Mouse (Mus musculus): Measurements from ENCODE around the gene Barhl2.

The Barhl2 gene

DNA sequence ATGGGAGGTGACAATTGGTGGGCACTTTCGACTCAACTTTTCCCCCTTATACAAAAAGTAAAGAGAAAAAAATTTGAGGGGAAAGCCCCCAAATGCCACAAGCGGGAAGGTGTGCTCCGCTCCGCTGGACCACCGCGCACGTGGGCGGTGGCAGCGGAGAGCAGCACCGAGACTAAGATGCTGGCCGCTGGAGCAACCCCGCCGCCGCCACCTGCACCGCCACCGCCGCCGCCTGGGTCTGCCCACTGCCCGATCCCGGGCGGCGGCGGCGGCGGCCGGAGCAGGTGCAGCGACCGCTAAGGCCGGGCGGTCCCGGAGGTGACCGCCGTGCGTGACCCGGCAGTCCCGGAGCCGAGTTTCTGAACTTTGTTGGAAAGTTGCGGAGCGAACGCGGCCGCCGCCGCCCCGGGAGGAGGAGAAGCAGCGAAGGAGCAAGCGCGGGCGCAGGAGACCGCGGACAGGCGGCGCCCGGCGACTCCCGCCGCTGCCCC lies at the start of gene Barhl2:
Barhl2 (minus strand) TSS at position 181 of the 491 bp plus-strand sequence.
- in situ Hi-C loops (cut with MboI, MseI): loop anchor here in 1 of 2 experiments (25.0 kb wide), 1 partner anchor 879 kb away; the partner anchor contains the start of gene Brdt

DNA sequence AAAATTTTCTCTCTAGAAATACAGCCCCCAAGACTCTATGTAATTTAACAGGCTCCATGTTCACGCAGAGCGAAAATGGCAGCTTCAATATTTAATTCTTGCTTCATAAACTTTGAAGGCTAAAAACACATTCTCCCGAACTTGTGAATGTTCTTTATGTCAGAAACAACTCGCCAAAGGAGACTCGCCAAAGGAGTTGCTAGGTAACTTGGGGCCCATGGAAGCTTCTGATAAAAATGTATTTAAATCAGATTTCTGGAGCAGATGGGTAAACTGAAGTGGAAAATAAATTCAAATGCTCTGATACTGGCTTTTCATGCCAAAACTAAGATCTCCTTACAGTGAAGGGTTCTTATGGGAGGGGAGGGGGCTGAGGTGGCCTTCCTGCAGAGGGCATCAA lies 48.1 kb upstream of the Barhl2 start:
- in situ Hi-C loops (cut with MboI, MseI): no loop called here

DNA sequence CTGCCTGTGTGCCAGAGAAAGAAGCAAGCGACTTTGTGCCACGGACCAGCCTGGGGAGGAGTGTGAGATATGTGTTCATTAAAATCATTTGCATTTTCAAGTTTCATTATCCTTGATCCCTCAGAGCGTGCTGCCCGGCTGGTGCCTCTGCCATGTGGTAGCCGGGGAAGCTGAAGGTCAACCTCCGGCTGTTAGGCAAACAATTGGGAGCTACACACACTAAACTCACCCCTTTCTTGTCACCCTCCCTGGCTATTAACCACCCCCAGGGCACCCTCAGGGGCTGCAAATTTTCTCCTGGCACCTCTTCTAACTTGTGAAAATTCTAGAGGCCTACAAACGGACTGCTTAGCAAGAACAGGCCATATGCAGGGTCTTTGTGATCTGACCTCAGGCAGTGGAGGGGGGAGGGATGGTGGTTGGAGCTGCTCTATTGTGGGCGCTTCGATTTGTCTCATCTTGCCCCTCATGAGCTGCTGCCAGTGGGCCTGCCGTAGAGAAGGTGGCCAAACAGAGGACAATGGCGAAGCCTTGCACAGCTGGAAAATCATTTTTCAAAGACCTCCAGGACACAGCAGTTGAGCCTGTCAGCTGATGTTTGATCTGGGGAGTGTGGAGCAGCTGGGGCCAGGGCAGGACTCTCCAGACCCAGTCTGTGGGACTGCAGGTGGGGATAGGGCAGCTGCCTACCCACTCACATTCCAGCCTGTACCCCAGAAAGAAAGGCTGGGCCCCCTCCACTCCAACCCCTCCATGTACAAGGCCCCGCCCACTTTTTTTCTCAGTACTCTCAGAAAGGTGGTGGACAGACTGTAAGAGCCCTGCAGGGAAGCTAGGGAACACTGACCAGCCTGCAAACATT lies 44.9 kb upstream of the Barhl2 start:
- in situ Hi-C loops (cut with MboI, MseI): no loop called here

DNA sequence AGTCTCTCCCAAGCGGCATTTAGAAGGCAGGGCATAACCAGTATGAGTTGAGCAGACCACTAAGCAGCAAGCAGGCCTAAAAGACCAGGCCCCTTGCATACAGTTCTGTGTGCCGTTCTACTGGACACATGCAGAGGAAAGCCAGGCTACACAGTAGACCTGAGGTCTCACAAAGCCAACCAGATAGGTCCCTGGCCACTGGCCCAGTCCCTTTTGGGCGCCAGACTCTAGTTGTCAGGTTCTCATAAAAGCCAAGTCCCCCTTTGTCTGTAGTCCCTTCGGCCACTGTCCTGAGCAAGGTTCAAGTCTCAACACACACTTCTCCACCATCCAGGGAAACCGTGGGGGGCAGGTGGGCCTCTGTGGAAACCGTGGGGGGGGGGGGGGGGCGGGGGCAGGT lies 44.3 kb upstream of the Barhl2 start:
- in situ Hi-C loops (cut with MboI, MseI): no loop called here

DNA sequence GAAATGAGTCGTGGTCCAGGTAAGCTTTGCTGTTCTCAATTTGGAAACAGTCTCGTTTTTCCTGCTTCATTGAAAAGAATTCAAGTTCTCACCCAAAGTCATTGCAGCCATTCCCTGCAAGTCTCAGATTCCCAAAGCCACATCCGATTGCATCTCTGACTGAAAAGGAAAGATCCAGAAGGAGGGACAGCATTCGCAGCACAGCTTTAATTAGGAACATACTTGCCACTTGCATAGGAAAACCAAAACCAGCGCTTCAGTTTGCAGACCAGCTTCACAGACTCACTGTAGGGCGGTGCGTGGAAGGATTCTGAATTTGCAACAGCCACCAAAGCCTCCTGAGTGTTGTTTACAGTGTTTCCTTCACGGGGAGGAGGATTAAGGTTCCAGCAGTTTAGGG lies 33.8 kb upstream of the Barhl2 start:
- in situ Hi-C loops (cut with MboI, MseI): no loop called here

DNA sequence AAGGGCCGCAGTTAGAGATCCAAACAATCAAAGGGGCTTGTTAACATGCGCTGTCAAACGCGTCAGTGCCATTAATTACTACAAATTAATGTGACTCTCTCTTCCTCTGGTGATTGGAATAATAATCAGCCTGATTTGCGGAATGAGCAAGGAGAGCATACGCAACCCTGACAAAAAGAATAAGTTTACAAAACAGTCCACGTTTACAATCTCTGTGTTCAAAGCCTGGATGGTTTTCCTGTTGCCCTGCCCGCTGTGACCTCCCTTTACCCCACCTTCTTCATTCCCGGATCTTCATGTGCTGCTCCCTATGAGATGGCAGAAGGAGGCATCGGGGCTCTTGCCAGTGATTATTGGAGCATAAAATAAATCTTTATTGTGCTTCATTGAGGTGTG lies 14.1 kb upstream of the Barhl2 start:
- in situ Hi-C loops (cut with MboI, MseI): loop anchor here in 1 of 2 experiments (25.0 kb wide), 1 partner anchor 865 kb away; the partner anchor contains the start of gene Brdt

DNA sequence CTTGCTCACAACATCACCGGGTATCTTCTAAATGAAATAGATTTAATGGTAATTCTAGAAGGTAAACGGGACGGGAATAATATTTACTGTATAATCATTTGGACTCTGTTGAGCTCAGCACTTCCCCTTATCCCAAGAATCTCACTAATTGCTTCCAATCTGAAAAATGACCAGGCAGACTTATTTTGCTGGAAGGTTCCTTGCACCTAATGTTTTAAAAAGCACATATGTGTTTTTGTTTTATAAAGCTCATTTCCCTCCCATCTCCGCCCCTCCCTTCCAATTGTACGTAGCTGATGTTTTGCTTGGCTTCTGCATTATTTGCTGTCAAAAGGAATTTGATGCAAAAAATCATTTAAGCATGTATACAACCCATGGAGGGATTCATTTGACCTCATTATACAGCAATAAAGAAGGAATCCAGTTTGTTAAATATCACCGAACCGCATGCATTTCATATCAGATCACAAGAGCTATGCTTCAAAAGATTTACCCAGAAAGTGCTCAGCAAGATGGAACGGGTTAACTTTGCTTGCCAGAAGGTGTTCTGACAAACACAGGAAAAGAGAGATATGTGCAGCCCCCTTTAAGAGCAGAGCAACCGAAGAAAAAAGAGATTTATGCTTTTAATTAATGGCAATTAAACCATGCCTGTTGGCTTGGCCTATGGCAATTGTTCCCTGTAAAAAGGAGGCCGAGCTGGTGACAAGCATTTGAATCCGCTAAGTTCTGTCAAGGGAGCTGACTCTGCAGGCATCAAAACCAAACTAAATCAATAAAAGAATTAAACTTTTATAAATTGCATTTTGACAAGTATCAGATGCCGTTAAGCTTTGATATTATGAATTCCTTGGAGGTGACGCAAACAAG lies 13.5 kb upstream of the Barhl2 start:
- in situ Hi-C loops (cut with MboI, MseI): loop anchor here in 1 of 2 experiments (25.0 kb wide), 1 partner anchor 866 kb away; the partner anchor contains the start of gene Brdt

DNA sequence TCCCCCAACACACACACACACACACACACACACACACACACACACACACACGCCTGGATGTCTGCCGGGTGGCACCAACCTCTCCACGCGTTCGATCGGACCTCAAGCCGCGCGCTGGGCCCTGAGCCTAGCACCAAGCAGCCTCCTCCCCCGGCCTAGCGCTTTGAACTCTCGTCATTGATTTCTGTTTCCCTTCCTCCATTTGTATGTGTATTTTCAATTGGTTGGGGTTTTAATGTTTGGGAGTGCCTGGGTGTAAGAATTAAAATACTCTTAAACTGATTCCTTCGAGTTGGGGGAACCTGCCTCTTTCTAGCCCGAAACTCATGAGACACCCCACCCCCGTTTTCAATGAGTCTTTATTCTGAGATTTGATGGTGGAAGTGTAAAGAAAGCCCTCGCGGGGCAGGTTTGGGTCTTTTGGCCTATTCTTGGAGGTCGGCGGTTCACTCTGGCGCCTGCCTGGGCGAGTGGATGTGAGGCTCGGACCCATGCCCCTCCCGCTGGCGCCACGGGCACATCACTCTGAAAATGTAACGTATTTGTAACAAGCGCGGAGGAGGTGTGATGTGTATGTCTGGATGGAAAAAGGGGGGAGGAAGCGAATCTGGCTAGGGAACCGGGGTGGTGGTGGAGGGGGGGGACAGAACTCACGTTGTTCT lies 7.3 kb upstream of the Barhl2 start:
- in situ Hi-C loops (cut with MboI, MseI): loop anchor here (5.0 to 25.0 kb wide), 3 partner anchors 107 to 872 kb away; partner anchors contain the start of gene Brdt (in 1 of the 2)

DNA sequence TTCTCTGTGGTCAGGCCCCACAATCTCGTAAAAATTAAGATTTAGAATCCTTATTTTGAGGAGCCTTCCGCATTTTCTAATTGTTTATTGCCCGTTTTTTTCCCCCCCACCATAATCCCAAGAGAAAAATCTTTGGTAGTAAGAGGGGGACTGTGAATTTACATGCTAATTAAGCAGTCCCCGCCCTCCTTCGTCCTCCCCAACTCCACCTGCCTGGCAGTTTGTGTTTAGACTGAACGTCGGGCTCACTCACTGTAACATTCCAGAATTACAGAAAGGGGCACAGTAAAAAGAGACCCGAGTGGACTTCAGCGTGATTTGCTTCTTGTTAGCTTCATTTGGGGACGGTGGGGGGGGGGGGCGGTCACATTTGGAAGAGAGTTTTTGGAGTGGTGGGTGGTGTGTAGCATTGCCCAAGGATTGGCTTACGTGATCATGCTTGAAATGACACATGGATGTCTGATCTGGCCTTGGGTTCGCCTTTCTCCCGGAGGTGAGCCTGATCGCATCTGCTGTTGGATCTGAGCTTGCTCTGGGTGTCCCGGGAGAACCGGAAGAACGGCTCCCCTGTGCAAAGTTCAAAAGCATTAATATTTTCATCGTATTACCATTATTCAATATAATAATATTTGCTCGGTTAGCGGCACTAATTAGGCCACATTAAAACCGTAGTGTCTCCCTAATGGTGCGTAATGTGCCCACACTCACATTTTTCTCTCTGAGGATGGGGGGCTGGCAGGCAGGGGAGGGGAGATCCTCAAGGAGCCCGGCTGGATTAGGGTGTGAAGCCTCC lies 6.6 kb upstream of the Barhl2 start:
- in situ Hi-C loops (cut with MboI, MseI): loop anchor here (5.0 to 25.0 kb wide), 4 partner anchors 108 to 873 kb away; partner anchors contain the start of gene Brdt (in 1 of the 2)

DNA sequence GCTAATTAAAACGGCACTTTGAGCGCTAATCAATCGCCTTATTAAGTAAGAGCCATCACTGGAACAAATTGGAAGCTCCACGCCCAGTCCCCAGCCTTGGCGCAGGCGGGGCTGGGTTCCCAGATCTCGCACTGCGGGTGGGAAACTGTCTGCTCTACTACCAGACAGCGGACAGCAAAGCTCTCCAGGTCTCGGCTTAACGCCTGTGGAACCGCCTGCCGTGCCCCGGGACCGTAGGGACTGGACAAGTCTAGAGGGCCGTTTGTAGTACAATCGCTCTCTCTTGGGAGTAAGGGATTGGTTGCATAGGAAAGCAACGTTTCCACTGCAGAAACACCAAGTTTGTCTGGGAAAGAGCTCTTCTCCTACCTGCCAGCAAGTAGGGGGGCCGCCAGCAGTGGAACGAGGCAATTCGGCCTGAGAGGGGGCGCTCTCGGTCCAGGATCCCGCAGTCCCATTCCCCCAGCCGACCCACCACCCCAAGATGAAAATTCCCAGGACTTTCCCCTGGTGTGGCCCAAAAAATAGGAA lies 5.8 kb upstream of the Barhl2 start:
- in situ Hi-C loops (cut with MboI, MseI): loop anchor here in 1 of 2 experiments (5.0 to 25.0 kb wide), 2 partner anchors 339 to 874 kb away; partner anchors contain the start of gene Brdt

DNA sequence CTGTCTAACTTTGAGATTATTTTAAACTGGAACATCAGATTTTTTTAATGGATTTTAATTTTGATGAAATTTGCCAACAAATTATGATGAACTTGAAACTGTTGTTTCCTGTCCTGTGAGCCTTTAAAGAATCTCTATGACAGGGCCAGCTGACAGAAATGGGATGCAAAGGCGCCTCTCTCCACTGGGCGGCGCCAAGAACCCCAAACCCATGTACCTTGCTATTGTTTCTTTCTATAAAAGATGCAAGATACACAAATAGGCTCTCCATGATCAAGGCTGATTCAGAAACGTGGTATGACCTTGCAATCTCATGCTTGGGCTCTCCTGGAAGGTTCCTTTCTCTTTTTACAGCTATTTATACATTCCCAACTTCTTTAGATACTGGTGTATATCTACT lies 3.9 kb upstream of the Barhl2 start:
- in situ Hi-C loops (cut with MboI, MseI): loop anchor here in 1 of 2 experiments (5.0 to 25.0 kb wide), 2 partner anchors 340 to 875 kb away; partner anchors contain the start of gene Brdt

DNA sequence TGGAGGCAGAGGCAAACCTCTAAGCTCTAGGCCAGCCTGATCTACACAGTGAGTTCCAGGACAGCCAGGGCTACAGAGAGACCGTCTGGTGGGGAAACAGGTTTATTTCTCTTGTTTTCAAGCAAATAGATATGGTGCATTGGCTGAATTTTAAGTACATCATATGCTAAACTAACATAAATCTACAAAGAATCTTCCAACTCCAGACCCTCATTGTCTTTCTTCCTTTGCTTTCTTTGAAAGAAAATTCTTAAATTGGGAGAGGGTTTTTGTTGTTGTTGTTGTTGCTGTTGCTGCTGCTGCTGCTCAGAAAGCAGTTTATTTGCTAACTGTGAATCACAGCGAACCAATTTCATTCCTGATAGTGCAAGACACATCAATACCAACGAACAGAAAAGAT lies 3.5 kb upstream of the Barhl2 start:
- in situ Hi-C loops (cut with MboI, MseI): loop anchor here in 1 of 2 experiments (5.0 to 25.0 kb wide), 2 partner anchors 341 to 876 kb away; partner anchors contain the start of gene Brdt

DNA sequence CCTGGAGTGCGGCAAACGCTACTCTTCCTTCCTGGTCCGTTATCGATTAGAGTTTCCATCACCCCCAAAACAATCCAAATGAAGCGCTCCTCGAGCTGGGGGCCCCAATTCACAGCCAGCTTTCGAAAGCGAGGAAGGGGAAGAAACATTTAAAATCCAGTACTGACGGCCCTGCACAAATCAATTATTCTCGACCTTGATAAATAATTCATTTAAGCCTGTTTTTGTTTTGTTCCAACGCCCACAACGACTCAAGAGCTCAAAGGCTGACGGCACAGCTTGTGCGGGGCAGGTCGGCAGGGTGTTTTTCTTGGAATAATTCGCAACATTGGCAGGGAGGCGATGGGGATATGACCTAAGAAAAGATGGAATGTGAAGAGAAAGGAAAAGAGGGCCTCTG lies 2.6 kb upstream of the Barhl2 start:
- in situ Hi-C loops (cut with MboI, MseI): loop anchor here in 1 of 2 experiments (5.0 to 25.0 kb wide), 2 partner anchors 342 to 877 kb away; partner anchors contain the start of gene Brdt

DNA sequence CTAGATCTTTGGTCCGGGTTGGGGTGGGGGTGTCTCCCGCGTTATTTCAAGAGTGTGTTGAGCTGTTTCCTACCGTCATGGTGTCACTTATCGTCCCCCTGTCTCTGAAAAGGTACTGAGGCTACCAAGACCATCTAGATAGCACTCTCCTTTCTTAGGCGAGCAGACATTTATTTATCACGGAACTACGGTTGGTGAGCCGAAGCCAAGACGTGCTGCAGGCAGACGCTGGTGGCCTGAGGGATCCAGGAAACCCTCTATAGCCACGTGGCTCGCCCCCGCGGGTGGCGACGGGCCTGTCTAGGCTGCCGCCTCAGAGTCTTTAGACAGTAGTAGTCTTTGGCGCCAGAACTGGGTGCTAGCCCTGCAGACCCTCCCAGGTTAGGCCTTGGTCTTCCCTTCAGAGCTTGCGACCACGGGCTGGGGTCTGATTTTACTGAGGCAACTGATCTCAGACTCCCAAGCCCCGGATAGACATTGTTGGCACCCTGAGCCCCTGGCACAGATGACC lies 2.1 kb upstream of the Barhl2 start:
- in situ Hi-C loops (cut with MboI, MseI): loop anchor here in 1 of 2 experiments (5.0 to 25.0 kb wide), 2 partner anchors 342 to 877 kb away; partner anchors contain the start of gene Brdt

DNA sequence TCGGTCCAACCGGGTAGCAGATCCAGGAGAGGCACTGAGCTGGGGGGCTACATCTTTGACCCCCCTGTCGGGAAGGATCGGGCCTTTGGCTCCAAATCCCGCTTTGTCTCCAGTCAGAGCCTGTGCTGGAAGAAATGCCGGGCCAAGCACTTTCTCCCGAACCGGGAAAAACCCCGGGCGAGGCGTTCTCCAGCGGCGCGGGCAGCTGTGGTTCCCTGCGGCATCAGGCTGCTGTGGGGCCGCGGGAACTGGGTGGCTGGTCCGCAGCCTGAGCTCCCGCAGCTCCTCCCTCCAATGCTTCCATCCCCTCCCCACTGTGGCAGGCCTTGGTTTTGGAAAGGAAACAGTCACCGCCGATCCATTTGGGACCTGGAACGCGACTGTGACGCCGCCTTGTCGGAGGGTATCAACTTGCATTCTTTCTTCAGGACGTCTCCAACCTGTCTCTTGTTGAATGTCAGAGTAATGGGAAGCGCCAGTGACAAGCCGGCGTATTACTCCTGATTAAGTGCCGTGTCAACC lies 1.2 kb upstream of the Barhl2 start:
- in situ Hi-C loops (cut with MboI, MseI): loop anchor here in 1 of 2 experiments (25.0 kb wide), 1 partner anchor 878 kb away; the partner anchor contains the start of gene Brdt

DNA sequence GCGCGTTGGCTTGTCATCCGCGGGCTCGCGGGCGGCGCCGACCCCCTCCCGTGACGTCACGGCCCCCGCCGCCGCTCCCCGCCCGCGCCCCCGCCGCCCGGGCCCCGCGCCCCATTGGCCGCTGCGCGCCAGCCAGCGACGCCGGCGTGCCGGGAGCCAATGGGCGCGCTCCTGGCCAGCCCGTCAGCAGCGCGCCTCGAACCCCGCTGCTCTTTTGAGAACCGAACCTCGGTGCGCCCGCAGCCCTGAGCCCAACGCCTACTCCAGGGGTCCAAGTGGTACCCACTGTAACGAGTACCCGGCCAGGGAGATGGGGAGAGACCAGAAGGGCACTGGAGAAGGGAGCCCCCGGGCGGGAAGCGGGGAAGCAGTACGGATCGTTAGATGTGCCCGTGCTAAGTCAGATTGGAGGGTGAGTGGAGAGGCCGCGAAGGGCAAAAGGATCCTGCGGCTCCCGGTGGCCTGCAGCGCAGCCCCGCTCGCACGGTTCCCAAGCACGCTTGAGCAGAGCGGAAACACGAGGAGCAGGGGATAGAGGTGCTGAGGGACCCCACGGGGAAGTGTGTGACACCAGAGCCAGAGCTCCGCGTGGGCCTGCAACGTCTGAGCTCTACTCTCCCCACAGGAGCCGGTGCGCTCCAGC lies 632 bp upstream of the Barhl2 start:
- in situ Hi-C loops (cut with MboI, MseI): loop anchor here in 1 of 2 experiments (25.0 kb wide), 1 partner anchor 879 kb away; the partner anchor contains the start of gene Brdt

DNA sequence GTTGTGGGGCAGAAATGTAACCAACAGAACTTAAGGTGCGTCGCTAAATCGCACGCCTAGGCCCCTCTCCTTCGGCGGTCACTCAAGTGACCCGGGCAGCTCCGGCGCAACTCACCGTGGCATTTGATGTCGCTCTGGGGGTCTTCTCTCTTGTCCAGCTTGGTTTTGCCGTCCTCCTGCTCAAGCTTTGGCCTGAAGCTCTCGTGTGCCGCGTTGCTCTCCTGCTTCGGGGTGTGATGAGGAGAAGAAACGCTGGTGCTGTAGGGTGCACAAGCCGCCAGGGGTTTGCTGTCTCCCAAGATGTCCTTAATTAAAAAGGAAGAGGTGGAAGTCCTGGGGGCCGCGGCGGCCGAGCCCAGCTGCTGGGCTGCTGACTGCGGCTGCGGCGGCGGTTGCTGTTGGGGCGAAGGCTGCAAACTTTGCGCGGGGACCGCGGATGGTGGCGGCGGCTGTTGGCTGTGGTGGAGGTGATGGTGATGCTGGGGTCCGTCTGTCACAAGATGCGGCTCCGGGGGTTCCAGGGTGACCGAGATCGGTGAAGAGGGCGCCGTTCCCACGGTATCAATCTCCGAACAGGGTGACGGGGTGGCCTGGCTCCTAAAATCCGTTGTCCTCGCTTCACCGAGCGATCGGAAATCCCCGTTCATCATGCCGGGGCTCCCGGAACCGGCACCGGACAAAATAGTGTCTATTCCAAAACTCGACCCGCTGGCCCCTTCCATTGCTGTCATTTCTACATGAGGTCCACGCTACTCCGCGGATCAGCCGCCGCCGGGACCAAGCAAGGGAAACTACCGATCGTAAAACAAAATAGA lies 648 bp downstream of the Barhl2 start:
- in situ Hi-C loops (cut with MboI, MseI): loop anchor here in 1 of 2 experiments (25.0 kb wide), 1 partner anchor 880 kb away; the partner anchor contains the start of gene Brdt

Measured in T-helper 17 cell (primary cell).